Mouse (Mus musculus) erythroblast, embryonic 14.5 days (primary cell): Measurements from ENCODE around the gene Col25a1. TPM values are rescaled to one million over a fixed set of nuclear protein-coding genes. Genes with fewer than 3 reads are reported as not detected.

ENCODE experiments used
- H3K27me3 ChIP-seq: 2 replicates; pipeline ENCODE4 v1.6.1; 2012; ENCODE audit warnings: inconsistent platforms; ENCODE audit not compliant: control insufficient read depth
- H3K36me3 ChIP-seq: 2 replicates; pipeline ENCODE4 v1.6.1; 2012; ENCODE audit warnings: mild to moderate bottlenecking, inconsistent platforms; ENCODE audit not compliant: control insufficient read depth
- H3K4me1 ChIP-seq: 2 replicates; pipeline ENCODE4 v1.6.1; 2012; ENCODE audit warnings: inconsistent platforms; ENCODE audit not compliant: control insufficient read depth
- H3K4me3 ChIP-seq: replicated peaks from 2 replicates; pipeline ENCODE3; 2012; ENCODE audit warnings: moderate library complexity, mild to moderate bottlenecking, inconsistent platforms
- H3K9me3 ChIP-seq: 2 replicates; pipeline ENCODE4 v1.6.1; 2012; ENCODE audit warnings: low read length, inconsistent platforms, mixed read lengths; ENCODE audit not compliant: control insufficient read depth
- GATA1 ChIP-seq: IDR thresholded peaks from 2 replicates; pipeline ENCODE4 v1.6.1; 2012; ENCODE audit warnings: low read length, inconsistent platforms, mixed read lengths
- TAL1 ChIP-seq: IDR thresholded peaks from 3 replicates; pipeline ENCODE4 v1.6.1; 2012; ENCODE audit warnings: low read length, inconsistent platforms, mixed read lengths
- polyA plus RNA-seq: library from polyadenylated mRNA; stranded (reverse); fragments of >175 nt; gene quantifications from 2 replicates; pipeline ENCODE4 v1.2.3, GENCODE M21; 2012

Gene Col25a1
- polyA plus RNA-seq, 1 experiment, result 0.01 TPM

DNA sequence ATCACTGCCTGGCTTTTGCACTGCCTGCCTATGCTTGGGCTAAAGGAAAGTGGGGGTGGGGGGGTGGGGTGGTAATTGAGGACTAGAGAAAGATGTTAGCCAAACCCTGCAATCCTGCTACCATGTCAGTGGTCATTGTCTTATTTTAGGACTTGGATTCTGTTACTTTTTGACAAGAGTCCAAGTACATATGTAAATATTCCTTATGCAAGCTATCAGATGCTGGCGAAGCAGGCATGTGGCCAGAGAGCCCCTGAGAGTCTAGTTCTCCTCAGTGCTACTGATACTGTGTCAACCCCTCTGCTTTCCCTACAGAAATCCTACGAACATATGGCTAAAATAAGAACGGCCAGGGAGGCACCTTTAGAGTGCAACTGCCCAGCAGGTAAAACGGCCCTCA lies 51.1 kb downstream of the Col25a1 start:
- TF ChIP-seq GATA1 (no peak), TAL1 (no peak)
- H3K36me3 ChIP-seq, result no peaks in the 10 kb centered on the region
- H3K27me3 ChIP-seq, result peaks cover 20% of the 10 kb centered on the region
- H3K4me1 ChIP-seq, result no peaks in the 10 kb centered on the region
- H3K9me3 ChIP-seq, result no peaks in the 10 kb centered on the region
- H3K4me3 ChIP-seq, result no peak overlapping the region

- no peak overlapping the region for H3K4me3 ChIP-seq
- H3K27me3 ChIP-seq, result peaks cover 18% of the 10 kb centered on the region
- no peaks in the 10 kb centered on the region for H3K9me3 ChIP-seq
- TF ChIP-seq TAL1 (no peak), GATA1 (no peak)
- H3K4me1 ChIP-seq, result no peaks in the 10 kb centered on the region
- H3K36me3 ChIP-seq, result no peaks in the 10 kb centered on the region
Measured at GRCm38 (mm10) chr3:130185111-130185510, 53.8 kb downstream of the Col25a1 start.

DNA sequence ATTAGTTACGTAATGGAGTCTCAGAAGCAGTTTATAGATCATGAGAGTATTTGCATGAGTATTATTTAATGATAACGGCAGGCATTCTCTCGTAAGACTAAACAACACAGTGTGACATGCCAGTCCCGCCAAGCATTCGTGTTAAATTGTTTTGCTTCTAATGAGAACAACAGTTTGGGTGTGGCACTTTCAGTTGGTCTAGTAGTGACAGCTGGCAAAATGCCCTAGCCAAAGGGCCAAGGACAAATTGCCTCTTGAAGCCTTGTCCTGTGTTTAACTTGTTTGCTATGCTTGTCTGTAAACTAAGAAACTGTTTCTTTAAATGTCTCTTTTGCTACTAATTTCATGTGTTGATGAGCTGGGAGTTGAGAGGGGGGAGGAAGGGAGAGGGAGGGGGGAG lies 56.3 kb downstream of the Col25a1 start:
- H3K9me3 ChIP-seq, result no peaks in the 10 kb centered on the region
- H3K4me1 ChIP-seq, result no peaks in the 10 kb centered on the region
- H3K36me3 ChIP-seq, result no peaks in the 10 kb centered on the region
- H3K27me3 ChIP-seq, result no peaks in the 10 kb centered on the region; the same call in 1 of the 2 replicates
- no peak for TF ChIP-seq TAL1
- TF ChIP-seq GATA1, result no peak
- no peak overlapping the region for H3K4me3 ChIP-seq

- Histone ChIP-seq H3K4me3 (no peak overlapping the region), H3K4me1 (no peaks in the 10 kb centered on the region), H3K27me3 (no peaks in the 10 kb centered on the region), H3K36me3 (no peaks in the 10 kb centered on the region), H3K9me3 (no peaks in the 10 kb centered on the region)
- no peak for TF ChIP-seq GATA1
- no peak for TF ChIP-seq TAL1
Measured at GRCm38 (mm10) chr3:130193450-130193849, 62.1 kb downstream of the Col25a1 start.

DNA sequence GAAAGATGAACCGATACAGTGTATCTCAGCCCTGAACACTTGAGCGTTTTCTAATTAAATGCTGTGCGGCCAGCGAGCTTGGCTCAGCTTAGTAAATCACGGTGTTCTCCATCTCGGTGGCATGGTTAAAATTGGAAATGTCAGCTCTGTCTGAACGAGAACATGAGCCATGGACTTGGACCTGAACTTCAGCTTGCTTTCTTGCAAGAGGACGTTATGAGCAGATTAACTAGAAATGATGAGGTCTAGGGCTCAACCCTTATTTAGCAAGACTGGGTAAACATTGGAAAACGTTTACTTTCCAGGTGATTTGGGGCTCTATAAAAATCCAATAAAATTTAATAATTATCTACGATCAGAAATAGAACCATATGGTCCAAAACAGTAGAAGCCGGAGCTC lies 83.3 kb downstream of the Col25a1 start:
- Histone ChIP-seq H3K36me3 (no peaks in the 10 kb centered on the region), H3K4me3 (no peak overlapping the region), H3K27me3 (no peaks in the 10 kb centered on the region), H3K4me1 (no peaks in the 10 kb centered on the region), H3K9me3 (peaks cover 2% of the 10 kb centered on the region; the same call in 1 of the 2 replicates)
- no peak for TF ChIP-seq TAL1
- TF ChIP-seq GATA1, result no peak

- Histone ChIP-seq H3K27me3 (no peaks in the 10 kb centered on the region), H3K4me3 (no peak overlapping the region), H3K4me1 (no peaks in the 10 kb centered on the region), H3K9me3 (peaks cover 4% of the 10 kb centered on the region; the same call in 1 of the 2 replicates), H3K36me3 (no peaks in the 10 kb centered on the region)
- TF ChIP-seq TAL1 (no peak), GATA1 (no peak)
Measured at GRCm38 (mm10) chr3:130216141-130216540, 84.8 kb downstream of the Col25a1 start.

DNA sequence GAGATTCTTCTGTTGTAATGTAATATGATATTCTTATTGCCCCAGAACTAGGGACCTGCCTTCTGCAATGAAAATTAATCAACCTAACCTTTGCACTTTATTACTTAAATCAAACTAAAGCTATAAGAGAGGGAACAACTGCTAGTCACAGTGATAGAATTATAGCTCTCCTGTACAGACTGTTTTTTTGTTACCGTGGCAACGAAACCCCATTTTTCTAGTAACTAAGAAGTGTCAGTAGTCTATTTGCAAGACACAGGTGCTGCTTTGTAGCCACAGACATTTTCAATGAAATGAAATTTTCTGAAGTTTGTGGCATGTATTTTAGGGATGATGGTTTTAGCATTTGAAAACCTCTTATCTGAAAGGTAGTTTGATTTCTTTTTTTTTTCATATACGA lies 85.3 kb downstream of the Col25a1 start:
- Histone ChIP-seq H3K27me3 (no peaks in the 10 kb centered on the region), H3K4me1 (no peaks in the 10 kb centered on the region), H3K9me3 (peaks cover 4% of the 10 kb centered on the region; the same call in 1 of the 2 replicates), H3K36me3 (no peaks in the 10 kb centered on the region), H3K4me3 (no peak overlapping the region)
- TF ChIP-seq GATA1, result no peak
- TF ChIP-seq TAL1, result no peak

GRCm38 (mm10) chr3:130217705-130218104 lies 86.4 kb downstream of the Col25a1 start:
- TF ChIP-seq GATA1 (no peak), TAL1 (no peak)

DNA sequence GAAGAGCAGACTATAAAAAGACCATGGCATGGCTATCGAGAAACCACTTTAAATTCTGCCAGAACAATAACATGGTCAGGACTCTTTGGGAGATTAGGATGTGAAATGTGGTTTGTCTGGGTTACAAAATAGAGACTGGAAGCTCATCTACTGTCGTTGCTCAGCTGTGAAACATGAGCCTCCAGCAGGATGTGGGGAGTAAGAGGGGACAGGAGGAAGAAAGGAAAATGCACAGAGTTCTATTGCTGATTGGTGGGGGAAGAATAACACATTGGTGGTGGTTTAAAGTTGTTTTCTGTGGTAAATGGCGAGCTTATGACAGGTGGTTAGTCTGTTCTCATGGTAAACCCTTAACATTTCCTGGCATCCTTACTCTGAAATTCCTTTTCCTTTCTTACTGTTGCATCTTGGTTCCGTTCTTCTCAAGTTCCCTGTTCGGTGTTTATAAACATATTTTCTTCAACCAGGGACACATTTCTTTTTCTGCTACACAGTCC lies 87.0 kb downstream of the Col25a1 start:
- Histone ChIP-seq H3K4me1 (no peaks in the 10 kb centered on the region), H3K27me3 (no peaks in the 10 kb centered on the region), H3K36me3 (no peaks in the 10 kb centered on the region), H3K4me3 (no peak overlapping the region), H3K9me3 (peaks cover 2% of the 10 kb centered on the region; the same call in 1 of the 2 replicates)
- no peak for TF ChIP-seq TAL1
- no peak for TF ChIP-seq GATA1

More at GRCm38 (mm10) chr3:130217705-130218104, 86.4 kb downstream of the Col25a1 start:
- Histone ChIP-seq H3K27me3 (no peaks in the 10 kb centered on the region), H3K9me3 (peaks cover 4% of the 10 kb centered on the region; the same call in 1 of the 2 replicates), H3K4me3 (no peak overlapping the region), H3K36me3 (no peaks in the 10 kb centered on the region), H3K4me1 (no peaks in the 10 kb centered on the region)

DNA sequence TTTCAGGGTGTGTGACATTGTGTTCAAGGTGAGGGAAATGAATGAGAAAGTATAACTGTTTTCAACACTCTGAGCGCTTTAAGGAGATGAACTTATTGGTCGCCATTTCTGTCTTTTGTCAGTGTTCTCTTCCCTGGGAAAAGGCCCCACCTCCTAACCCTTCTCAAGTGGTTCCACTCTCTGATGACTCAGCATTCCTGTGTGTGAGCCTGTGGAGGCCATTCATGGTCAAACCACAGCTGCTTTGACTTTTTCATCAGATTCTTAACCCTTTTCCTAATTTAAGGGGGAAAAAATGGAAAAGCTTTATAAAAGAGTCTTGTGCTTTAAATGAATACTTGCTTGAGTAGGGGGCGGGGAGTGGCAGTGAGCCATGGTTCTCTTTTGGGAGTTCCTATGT lies 89.5 kb downstream of the Col25a1 start:
- H3K27me3 ChIP-seq, result no peaks in the 10 kb centered on the region
- no peaks in the 10 kb centered on the region for H3K36me3 ChIP-seq
- H3K9me3 ChIP-seq, result peaks cover 6% of the 10 kb centered on the region
- H3K4me3 ChIP-seq, result no peak overlapping the region
- TF ChIP-seq GATA1 (no peak), TAL1 (no peak)
- H3K4me1 ChIP-seq, result no peaks in the 10 kb centered on the region
